Mouse (Mus musculus): ENCODE results near the gene Hist1h2ai.
"Not testable (repeated sequence)": the region's sequence is repeated elsewhere in the genome, so short reads cannot be mapped to it uniquely, and the experiment has no call there.

DNA sequence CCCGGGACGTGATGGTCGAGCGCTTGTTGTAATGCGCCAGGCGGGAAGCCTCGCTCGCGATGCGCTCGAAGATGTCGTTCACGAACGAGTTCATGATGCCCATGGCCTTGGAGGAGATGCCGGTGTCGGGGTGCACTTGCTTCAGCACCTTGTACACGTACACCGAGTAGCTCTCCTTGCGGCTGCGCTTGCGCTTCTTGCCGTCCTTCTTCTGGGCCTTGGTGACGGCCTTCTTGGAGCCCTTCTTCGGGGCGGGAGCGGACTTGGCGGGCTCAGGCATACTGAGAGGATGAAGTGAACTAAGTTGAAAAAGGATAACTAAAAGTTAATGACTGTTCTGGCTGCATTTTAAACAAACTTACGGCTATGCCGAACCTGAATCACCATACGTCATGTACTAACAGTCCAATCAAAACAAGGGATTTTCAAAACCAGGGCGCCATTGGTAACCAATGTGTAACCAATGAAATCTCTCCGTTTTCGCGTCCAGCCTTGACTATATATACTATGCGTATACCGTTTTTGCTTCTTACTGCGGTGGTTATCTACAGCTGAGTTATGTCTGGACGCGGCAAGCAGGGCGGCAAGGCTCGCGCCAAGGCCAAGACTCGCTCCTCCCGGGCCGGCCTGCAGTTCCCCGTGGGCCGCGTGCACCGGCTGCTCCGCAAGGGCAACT is at the start of gene Hist1h2ai, which contains the start of gene Hist1h2bl:
- TF ChIP-seq POLR2A (IDR thresholded peaks at IDR 0.05; ENCODE audit: low read depth, low read length) (peak; percentile 63), SIN3A (IDR thresholded peaks at IDR 0.05; ENCODE audit: low read length) (peak; percentile 24; the same call in 1 of the 2 replicates)
- TF ChIP-seq CTCF (conservative IDR thresholded peaks at IDR 0.05 in 1 of 2, IDR thresholded peaks at IDR 0.05 in 1 of 2; ENCODE audit: low read depth in 2 of 2, low read length in 2 of 2): not testable (repeated sequence)

Measured in CH12.LX (cell line).